Mouse (Mus musculus) MEL (cell line): ENCODE results near the gene App.

Source experiments
- CTCF ChIP-seq, 3 experiments: IDR thresholded peaks in 2 of 3; conservative IDR thresholded peaks in 1 of 3; 2 replicates each; pipeline ENCODE4 v1.5.1; 2011 to 2012; ENCODE audit warnings: low read length in 3 of 3, low read depth in 2 of 3, mild to moderate bottlenecking in 2 of 3, improper control_type of control experiment in 1 of 3, inconsistent platforms in 1 of 3, mixed read lengths in 1 of 3, moderate library complexity in 1 of 3; ENCODE audit not compliant: control insufficient read depth in 1 of 3, insufficient read depth in 1 of 3, poor library complexity in 1 of 3, severe bottlenecking in 1 of 3
- E2F4 ChIP-seq: IDR thresholded peaks from 2 replicates; pipeline ENCODE4 v1.6.1; 2011; ENCODE audit warnings: low read depth, low read length, improper control_type of control experiment, borderline replicate concordance
- EP300 ChIP-seq, 2 experiments: IDR thresholded peaks; 2 replicates each; pipeline ENCODE4 v1.6.1; 2011; ENCODE audit warnings: improper control_type of control experiment in 2 of 2, low read length in 2 of 2, low read depth in 1 of 2, mild to moderate bottlenecking in 1 of 2
- KAT2A ChIP-seq: conservative IDR thresholded peaks from 2 replicates; pipeline ENCODE4 v1.6.1; 2012; ENCODE audit warnings: low read depth, low read length, improper control_type of control experiment, inconsistent platforms
- MAFK ChIP-seq: IDR thresholded peaks from 2 replicates; pipeline ENCODE4 v1.6.1; 2011; ENCODE audit warnings: low read depth, mild to moderate bottlenecking, low read length, improper control_type of control experiment, borderline replicate concordance
- NRF1 ChIP-seq: IDR thresholded peaks from 2 replicates; pipeline ENCODE4 v1.6.1; 2014; ENCODE audit warnings: low read depth, mild to moderate bottlenecking, inconsistent platforms, low read length, improper control_type of control experiment, moderate library complexity; ENCODE audit not compliant: poor library complexity, insufficient read depth, severe bottlenecking
- POLR2A ChIP-seq, 2 experiments: IDR thresholded peaks; 2 replicates each; pipeline ENCODE4 v1.6.1; 2011 to 2012; ENCODE audit warnings: low read length in 2 of 2, mild to moderate bottlenecking in 2 of 2, control low read depth in 1 of 2, improper control_type of control experiment in 1 of 2, low read depth in 1 of 2, moderate library complexity in 1 of 2; ENCODE audit not compliant: control insufficient read depth in 1 of 2, insufficient read depth in 1 of 2, poor library complexity in 1 of 2
- RAD21 ChIP-seq: IDR thresholded peaks from 2 replicates; pipeline ENCODE4 v1.6.1; 2011; ENCODE audit warnings: mild to moderate bottlenecking, low read depth, low read length, improper control_type of control experiment
- UBTF ChIP-seq: IDR thresholded peaks from 2 replicates; pipeline ENCODE4 v1.6.1; 2012; ENCODE audit warnings: low read depth, mild to moderate bottlenecking, inconsistent platforms, low read length, improper control_type of control experiment, moderate library complexity, borderline replicate concordance; ENCODE audit not compliant: insufficient read depth
- USF1 ChIP-seq: IDR thresholded peaks from 2 replicates; pipeline ENCODE4 v1.6.1; 2014; ENCODE audit warnings: low read depth, mild to moderate bottlenecking, inconsistent platforms, low read length, improper control_type of control experiment, moderate library complexity

DNA sequence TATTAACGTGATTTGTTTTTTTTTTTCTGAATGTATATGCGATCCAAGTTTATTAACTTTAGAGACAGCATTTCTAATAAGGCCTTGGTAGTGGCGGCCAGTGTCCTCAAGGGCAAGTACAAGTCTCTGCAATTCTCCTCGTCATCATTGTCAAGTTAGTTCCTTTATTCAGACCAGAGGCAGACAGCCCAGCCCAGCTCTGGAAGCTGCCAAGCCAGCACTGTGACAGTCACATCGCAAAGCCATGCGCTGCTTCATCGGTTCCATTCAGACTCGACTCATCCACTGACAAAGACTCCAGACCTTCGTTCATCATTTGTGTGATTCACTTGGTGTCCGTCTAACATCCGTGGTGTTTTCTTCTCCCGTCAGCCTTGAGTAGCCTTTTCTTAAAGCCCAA is 100.9 kb downstream of the App start:
- TF ChIP-seq USF1 (no peak), POLR2A (IDR thresholded peaks at IDR 0.05; ENCODE audit: control insufficient read depth in 1 of 2, insufficient read depth in 1 of 2, low read depth in 1 of 2, low read length in 2 of 2, poor library complexity in 1 of 2) (no peak), RAD21 (no peak), MAFK (no peak), KAT2A (no peak), CTCF (IDR thresholded peaks at IDR 0.05 in 2 of 3, conservative IDR thresholded peaks at IDR 0.05 in 1 of 3; ENCODE audit: control insufficient read depth in 1 of 3, insufficient read depth in 1 of 3, low read depth in 2 of 3, low read length in 3 of 3, poor library complexity in 1 of 3, severe bottlenecking in 1 of 3) (no peak), UBTF (no peak), E2F4 (no peak), NRF1 (no peak), EP300 (IDR thresholded peaks at IDR 0.05; ENCODE audit: low read depth in 1 of 2, low read length in 2 of 2) (no peak)
